Mouse (Mus musculus): ENCODE results near the gene Cyp2d11. TPM values are rescaled to one million over a fixed set of nuclear protein-coding genes. Genes with fewer than 3 reads are reported as not detected.
"Not testable (repeated sequence)": the region's sequence is repeated elsewhere in the genome, so short reads cannot be mapped to it uniquely, and the experiment has no call there.

Cyp2d11 gene
- polyA plus RNA-seq, 1 experiment from 2014 or later = not detected

GRCm38 (mm10) chr15:82395955-82396354 is 2.1 kb upstream of the Cyp2d11 start:
- WGBS = 95% methylated on average over 3 of the region's 3 CpGs
- not testable (repeated sequence) for H3K4me1 ChIP-seq (ENCODE audit: control insufficient read depth, insufficient read depth, low read length); H3K9me3 ChIP-seq (ENCODE audit: control insufficient read depth, low read length); H3K27ac ChIP-seq (ENCODE audit: low read depth, low read length); H3K27me3 ChIP-seq (ENCODE audit: control insufficient read depth, insufficient read depth, low read length); H3K4me3 ChIP-seq (ENCODE audit: low read depth, low read length); ATAC-seq (ENCODE audit: low read depth); H3K36me3 ChIP-seq (ENCODE audit: control insufficient read depth, insufficient read depth, low read length); H3K4me2 ChIP-seq (ENCODE audit: low read depth, low read length); H3K9ac ChIP-seq (replicated peaks; ENCODE audit: low read depth, low read length)

- not testable (repeated sequence) for H3K36me3 ChIP-seq (ENCODE audit: control insufficient read depth, insufficient read depth, low read length); H3K27me3 ChIP-seq (ENCODE audit: control insufficient read depth, insufficient read depth, low read length); H3K27ac ChIP-seq (ENCODE audit: low read depth, low read length); H3K9me3 ChIP-seq (ENCODE audit: control insufficient read depth, low read length); H3K4me3 ChIP-seq (ENCODE audit: low read depth, low read length); H3K4me1 ChIP-seq (ENCODE audit: control insufficient read depth, insufficient read depth, low read length); H3K9ac ChIP-seq (replicated peaks; ENCODE audit: low read depth, low read length); H3K4me2 ChIP-seq (ENCODE audit: low read depth, low read length); ATAC-seq (ENCODE audit: low read depth)
- WGBS = 93% methylated on average over 10 of the region's 10 CpGs
Observed at GRCm38 (mm10) chr15:82389916-82390315, 3.9 kb downstream of the Cyp2d11 start.

GRCm38 (mm10) chr15:82385729-82386128 is 8.1 kb downstream of the Cyp2d11 start:
- no peaks in the 10 kb centered on the region for H3K27me3 ChIP-seq (ENCODE audit: control insufficient read depth, insufficient read depth, low read length)
- H3K4me2 ChIP-seq (ENCODE audit: low read depth, low read length) = no peak overlapping the region
- H3K9ac ChIP-seq (replicated peaks; ENCODE audit: low read depth, low read length) = no peak overlapping the region
- H3K4me1 ChIP-seq (ENCODE audit: control insufficient read depth, insufficient read depth, low read length) = no peaks in the 10 kb centered on the region
- H3K36me3 ChIP-seq (ENCODE audit: control insufficient read depth, insufficient read depth, low read length) = no peaks in the 10 kb centered on the region
- no peak overlapping the region for H3K4me3 ChIP-seq (ENCODE audit: low read depth, low read length)
- WGBS = 92% methylated on average over 2 of the region's 2 CpGs
- no peaks in the 10 kb centered on the region for H3K9me3 ChIP-seq (ENCODE audit: control insufficient read depth, low read length)
- ATAC-seq (ENCODE audit: low read depth) = no peak
- H3K27ac ChIP-seq (ENCODE audit: low read depth, low read length) = no peak overlapping the region

GRCm38 (mm10) chr15:82382441-82382840 is 11.4 kb downstream of the Cyp2d11 start:
- ATAC-seq (ENCODE audit: low read depth) = no peak
- WGBS = 95% methylated on average over 2 of the region's 2 CpGs

GRCm38 (mm10) chr15:82380714-82381062 is 13.1 kb downstream of the Cyp2d11 start:
- 32% methylated on average over 7 of the region's 7 CpGs for WGBS
- H3K36me3 ChIP-seq (ENCODE audit: control insufficient read depth, insufficient read depth, low read length) = no peaks in the 10 kb centered on the region

More at GRCm38 (mm10) chr15:82382441-82382840, 11.4 kb downstream of the Cyp2d11 start:
- no peak overlapping the region for H3K4me3 ChIP-seq (ENCODE audit: low read depth, low read length)
- H3K4me1 ChIP-seq (ENCODE audit: control insufficient read depth, insufficient read depth, low read length) = no peaks in the 10 kb centered on the region
- H3K9me3 ChIP-seq (ENCODE audit: control insufficient read depth, low read length) = no peaks in the 10 kb centered on the region
- H3K27ac ChIP-seq (ENCODE audit: low read depth, low read length) = no peak overlapping the region
- no peak overlapping the region for H3K9ac ChIP-seq (replicated peaks; ENCODE audit: low read depth, low read length)
- no peaks in the 10 kb centered on the region for H3K27me3 ChIP-seq (ENCODE audit: control insufficient read depth, insufficient read depth, low read length)
- H3K4me2 ChIP-seq (ENCODE audit: low read depth, low read length) = no peak overlapping the region
- H3K36me3 ChIP-seq (ENCODE audit: control insufficient read depth, insufficient read depth, low read length) = no peaks in the 10 kb centered on the region

GRCm38 (mm10) chr15:82379871-82380713 is 13.7 kb downstream of the Cyp2d11 start, which contains the start of gene Cyp2d22:
TSS of gene Cyp2d22 (minus strand) at chr15:82380260.
- 0 out of 2 replicates have a peak within 1 kb of the TSS, but pooled peaks have one; percentile 41 for H3K9ac ChIP-seq (replicated peaks; ENCODE audit: low read depth, low read length)
- no peaks in the 10 kb centered on the region for H3K4me1 ChIP-seq (ENCODE audit: control insufficient read depth, insufficient read depth, low read length)
- WGBS = 6% methylated on average over 17 of the region's 24 CpGs
- H3K27ac ChIP-seq (ENCODE audit: low read depth, low read length) = no peak within 1 kb of the TSS
- H3K9me3 ChIP-seq (ENCODE audit: control insufficient read depth, low read length) = no peaks in the 10 kb centered on the region
- no peaks in the 10 kb centered on the region for H3K27me3 ChIP-seq (ENCODE audit: control insufficient read depth, insufficient read depth, low read length)
- H3K36me3 ChIP-seq (ENCODE audit: control insufficient read depth, insufficient read depth, low read length) = no peaks in the 10 kb centered on the region
- peak; percentile 61; the same call in 1 of the 2 replicates for ATAC-seq (ENCODE audit: low read depth)
- peak within 1 kb of the TSS; percentile 22 for H3K4me3 ChIP-seq (ENCODE audit: low read depth, low read length)
- H3K4me2 ChIP-seq (ENCODE audit: low read depth, low read length) = peak within 1 kb of the TSS; percentile 52

More at GRCm38 (mm10) chr15:82380714-82381062, 13.1 kb downstream of the Cyp2d11 start:
- Histone ChIP-seq H3K4me3 (ENCODE audit: low read depth, low read length) (peak overlapping the region; percentile 22; the same call in 1 of the 2 replicates), H3K27me3 (ENCODE audit: control insufficient read depth, insufficient read depth, low read length) (no peaks in the 10 kb centered on the region), H3K4me1 (ENCODE audit: control insufficient read depth, insufficient read depth, low read length) (no peaks in the 10 kb centered on the region), H3K27ac (ENCODE audit: low read depth, low read length) (no peak overlapping the region), H3K9me3 (ENCODE audit: control insufficient read depth, low read length) (no peaks in the 10 kb centered on the region), H3K9ac (replicated peaks; ENCODE audit: low read depth, low read length) (no peak overlapping the region), H3K4me2 (ENCODE audit: low read depth, low read length) (peak overlapping the region; percentile 52)
- no peak for ATAC-seq (ENCODE audit: low read depth)

GRCm38 (mm10) chr15:82379511-82379870 is 14.3 kb downstream of the Cyp2d11 start:
- 29% methylated on average over 7 of the region's 7 CpGs for whole genome bisulfite sequencing
- Histone ChIP-seq H3K36me3 (ENCODE audit: control insufficient read depth, insufficient read depth, low read length) (no peaks in the 10 kb centered on the region), H3K9ac (replicated peaks; ENCODE audit: low read depth, low read length) (0 out of 2 replicates have a peak overlapping the region, but pooled peaks have one; percentile 41), H3K4me3 (ENCODE audit: low read depth, low read length) (peak overlapping the region; percentile 22), H3K27ac (ENCODE audit: low read depth, low read length) (no peak overlapping the region), H3K4me1 (ENCODE audit: control insufficient read depth, insufficient read depth, low read length) (no peaks in the 10 kb centered on the region), H3K4me2 (ENCODE audit: low read depth, low read length) (peak overlapping the region; percentile 52; the same call in 1 of the 2 replicates), H3K9me3 (ENCODE audit: control insufficient read depth, low read length) (no peaks in the 10 kb centered on the region), H3K27me3 (ENCODE audit: control insufficient read depth, insufficient read depth, low read length) (no peaks in the 10 kb centered on the region)
- no peak for ATAC-seq (ENCODE audit: low read depth)

- Histone ChIP-seq H3K9ac (replicated peaks; ENCODE audit: low read depth, low read length) (no peak overlapping the region), H3K4me2 (ENCODE audit: low read depth, low read length) (no peak overlapping the region), H3K9me3 (ENCODE audit: control insufficient read depth, low read length) (no peaks in the 10 kb centered on the region), H3K4me1 (ENCODE audit: control insufficient read depth, insufficient read depth, low read length) (no peaks in the 10 kb centered on the region), H3K4me3 (ENCODE audit: low read depth, low read length) (no peak overlapping the region), H3K27me3 (ENCODE audit: control insufficient read depth, insufficient read depth, low read length) (no peaks in the 10 kb centered on the region), H3K27ac (ENCODE audit: low read depth, low read length) (no peak overlapping the region), H3K36me3 (ENCODE audit: control insufficient read depth, insufficient read depth, low read length) (no peaks in the 10 kb centered on the region)
- no peak for ATAC-seq (ENCODE audit: low read depth)
- 50% methylated on average over 15 of the region's 15 CpGs for WGBS
Observed at GRCm38 (mm10) chr15:82378261-82379180, 15.3 kb downstream of the Cyp2d11 start.
